Mouse (Mus musculus) lung, embryonic 14.5 days (tissue): ENCODE data around the gene Ppp1r14c. TPM values are rescaled to one million over a fixed set of nuclear protein-coding genes. Genes with fewer than 3 reads are reported as not detected.
"Not testable (repeated sequence)": the region's sequence is repeated elsewhere in the genome, so short reads cannot be mapped to it uniquely, and the experiment has no call there.

Experiments
- ATAC-seq: fragments of 200-750 bp; cut with Nextera tagmentation; 2 replicates; pipeline ENCODE4 v1.8.0; 2017; ENCODE audit warnings: mild to moderate bottlenecking, moderate TSS enrichment, moderate library complexity; ENCODE audit not compliant: insufficient read depth
- DNase-seq: peaks from one replicate; pipeline ENCODE4 v3.0.0-alpha.2; 2015
- H3K27ac ChIP-seq: fragments of 300-500 bp; sonication (generic); 2 replicates; pipeline ENCODE4 v1.5.1; 2014; ENCODE audit warnings: low read depth, mild to moderate bottlenecking, moderate library complexity
- H3K27me3 ChIP-seq: fragments of 300-500 bp; sonication (generic); 2 replicates; pipeline ENCODE4 v1.6.1; 2014; ENCODE audit warnings: low read length, control low read depth; ENCODE audit not compliant: insufficient read depth
- H3K36me3 ChIP-seq: fragments of 300-500 bp; sonication (generic); 2 replicates; pipeline ENCODE4 v1.6.1; 2014; ENCODE audit warnings: control low read depth; ENCODE audit not compliant: insufficient read depth
- H3K4me1 ChIP-seq: fragments of 300-500 bp; sonication (generic); 2 replicates; pipeline ENCODE4 v1.6.1; 2014; ENCODE audit warnings: antibody characterized with exemption, control low read depth; ENCODE audit not compliant: insufficient read depth
- H3K4me2 ChIP-seq: fragments of 300-500 bp; sonication (generic); 2 replicates; pipeline ENCODE4 v1.6.1; 2014; ENCODE audit warnings: mild to moderate bottlenecking
- H3K4me3 ChIP-seq: fragments of 300-500 bp; sonication (generic); 2 replicates; pipeline ENCODE4 v1.5.1; 2014; ENCODE audit warnings: low read depth, low read length
- H3K9ac ChIP-seq: fragments of 300-500 bp; sonication (generic); 2 replicates; pipeline ENCODE4 v1.6.1; 2014
- H3K9me3 ChIP-seq: fragments of 300-500 bp; sonication (generic); 2 replicates; pipeline ENCODE4 v1.6.1; 2016; ENCODE audit warnings: low read depth, low read length, control low read depth
- CTCF ChIP-seq: IDR thresholded peaks from 2 replicates; pipeline ENCODE4 v1.5.1; 2016; ENCODE audit warnings: antibody characterized with exemption, low read depth
- WGBS: fragments of 180-500 bp; shearing (Covaris S2); extraction: QIAGEN DNeasy Blood & Tissue Kit; methylation state at CpG from one replicate; pipeline ENCODE4 v1.1.7; 2014; 5-methylcytosine and 5-hydroxymethylcytosine counted together
- polyA plus RNA-seq: library from polyadenylated mRNA; unstranded; fragments of >200 nt; fragmentation: Nextera tagmentation; extraction: Ambion mirVana; gene quantifications from 2 replicates; pipeline ENCODE4 v1.2.1, GENCODE M21; 2014

Gene Ppp1r14c
- polyA plus RNA-seq, 1 experiment from 2014 or later: 36.9 TPM

DNA sequence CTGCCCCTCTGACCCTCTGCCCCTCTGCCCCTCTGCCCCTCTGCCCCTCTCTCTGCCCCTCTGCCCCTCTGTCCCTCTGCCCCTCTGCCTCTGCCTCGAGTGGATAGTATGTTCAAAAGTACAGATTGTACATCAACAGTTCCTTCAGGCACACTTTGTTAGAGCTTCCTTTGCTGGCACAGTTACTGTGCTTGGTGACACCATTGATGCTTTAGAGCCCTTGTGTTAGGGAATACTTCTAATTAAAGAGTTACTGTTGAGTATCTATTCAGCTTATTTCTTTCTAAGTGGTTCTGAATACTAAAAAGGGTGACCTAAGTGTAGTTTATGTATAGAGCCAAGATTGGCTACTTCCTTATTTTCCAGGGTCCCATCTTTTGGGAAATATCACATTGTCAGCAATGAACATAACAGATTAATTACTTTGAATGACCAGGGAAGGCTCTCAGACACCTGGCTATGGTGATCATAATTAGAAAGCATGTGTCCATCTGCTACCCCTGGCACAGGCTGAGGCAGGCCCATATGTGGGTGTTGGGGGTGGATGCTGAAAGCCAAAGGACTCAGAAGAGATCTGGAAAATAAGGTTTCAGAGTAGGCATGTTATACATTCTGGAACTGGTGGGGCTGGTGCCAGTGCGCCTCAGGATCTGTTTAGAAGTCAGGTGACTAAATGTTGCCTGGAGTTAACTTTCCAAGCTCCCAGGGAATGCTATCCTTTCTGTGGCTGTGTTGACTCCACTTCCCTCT lies 75.0 kb downstream of the Ppp1r14c start:
- no peak for TF ChIP-seq CTCF
- Histone ChIP-seq H3K27me3 (no peaks in the 10 kb centered on the region), H3K9ac (no peak overlapping the region), H3K4me2 (no peak overlapping the region), H3K9me3 (no peaks in the 10 kb centered on the region), H3K4me1 (no peaks in the 10 kb centered on the region), H3K27ac (no peak overlapping the region), H3K36me3 (no peaks in the 10 kb centered on the region), H3K4me3 (no peak overlapping the region)
- WGBS: 57% methylated on average over 2 of the region's 2 CpGs
- no peak for DNase-seq
- no peak for ATAC-seq

DNA sequence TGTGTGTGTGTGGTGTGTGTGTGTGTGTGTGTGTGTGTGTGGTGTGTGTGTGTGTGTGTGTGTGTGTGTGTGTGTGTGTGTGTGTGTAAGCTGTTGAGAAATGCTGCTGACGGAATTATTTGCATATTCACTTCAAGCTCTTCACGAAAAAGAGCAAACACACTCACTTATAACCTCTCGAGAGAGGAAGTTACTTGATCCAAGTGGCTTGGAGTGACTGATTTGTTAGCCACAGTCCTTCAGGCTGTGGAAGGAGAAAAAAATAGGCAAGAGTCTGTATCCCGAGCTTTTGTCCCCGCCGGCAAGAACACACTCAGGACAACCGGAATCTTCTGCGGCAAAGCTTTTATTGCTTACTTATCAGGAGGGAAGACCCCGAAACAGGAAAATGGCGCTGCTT lies 80.9 kb downstream of the Ppp1r14c start:
- not testable (repeated sequence) for H3K4me2 ChIP-seq, H3K4me3 ChIP-seq, H3K27ac ChIP-seq, H3K36me3 ChIP-seq, H3K9ac ChIP-seq, H3K9me3 ChIP-seq, H3K27me3 ChIP-seq, H3K4me1 ChIP-seq
- 72% methylated on average over 10 of the region's 10 CpGs for WGBS
- DNase-seq (peak; percentile 47), ATAC-seq (peak; percentile 71; the same call in 1 of the 2 replicates)

GRCm38 (mm10) chr10:3448699-3449098 lies 82.8 kb downstream of the Ppp1r14c start:
- Histone ChIP-seq H3K4me1 (no peaks in the 10 kb centered on the region), H3K27ac (no peak overlapping the region), H3K4me3 (no peak overlapping the region), H3K36me3 (no peaks in the 10 kb centered on the region), H3K27me3 (no peaks in the 10 kb centered on the region), H3K9ac (no peak overlapping the region), H3K4me2 (no peak overlapping the region), H3K9me3 (no peaks in the 10 kb centered on the region)
- TF ChIP-seq CTCF: no peak
- no peak for ATAC-seq
- 82% methylated on average over 5 of the region's 5 CpGs for WGBS
- DNase-seq: no peak

DNA sequence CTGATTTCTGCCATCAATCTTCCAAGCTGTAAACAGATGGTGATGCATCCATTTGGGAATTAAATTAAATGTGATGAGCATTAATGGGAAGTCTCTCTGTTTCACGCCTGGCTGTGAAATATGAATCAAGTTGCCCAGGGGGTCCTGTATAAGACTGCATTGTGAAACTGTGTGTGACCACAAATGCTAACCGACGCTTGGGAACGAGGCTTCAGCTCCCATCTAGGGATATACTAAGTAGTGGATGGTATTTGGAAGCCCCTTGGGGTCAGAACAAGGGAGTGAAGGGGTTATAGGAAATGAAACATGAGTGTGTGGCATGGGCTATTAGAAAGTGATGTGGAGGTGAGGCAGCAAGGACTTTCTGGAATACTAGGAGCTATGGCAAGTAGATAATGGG lies 86.1 kb downstream of the Ppp1r14c start:
- no peak for TF ChIP-seq CTCF
- no peaks in the 10 kb centered on the region for H3K9me3 ChIP-seq
- WGBS: 72% methylated on average over 4 of the region's 4 CpGs
- DNase-seq: no peak
- no peak overlapping the region for H3K4me3 ChIP-seq
- no peak overlapping the region for H3K4me2 ChIP-seq
- no peak overlapping the region for H3K27ac ChIP-seq
- no peaks in the 10 kb centered on the region for H3K27me3 ChIP-seq
- no peaks in the 10 kb centered on the region for H3K4me1 ChIP-seq
- no peak for ATAC-seq
- H3K36me3 ChIP-seq: no peaks in the 10 kb centered on the region
- no peak overlapping the region for H3K9ac ChIP-seq

GRCm38 (mm10) chr10:3452822-3453475 lies 87.1 kb downstream of the Ppp1r14c start:
- ATAC-seq: peak; percentile 90

GRCm38 (mm10) chr10:3458686-3459085 lies 92.8 kb downstream of the Ppp1r14c start:
- H3K4me1 ChIP-seq: no peaks in the 10 kb centered on the region
- 94% methylated on average over 1 of the region's 1 CpGs for WGBS
- no peaks in the 10 kb centered on the region for H3K27me3 ChIP-seq
- ATAC-seq: no peak
- no peak overlapping the region for H3K27ac ChIP-seq
- DNase-seq: no peak
- no peak overlapping the region for H3K4me2 ChIP-seq
- H3K9ac ChIP-seq: no peak overlapping the region
- H3K36me3 ChIP-seq: no peaks in the 10 kb centered on the region
- no peaks in the 10 kb centered on the region for H3K9me3 ChIP-seq
- no peak for TF ChIP-seq CTCF
- H3K4me3 ChIP-seq: no peak overlapping the region

More at GRCm38 (mm10) chr10:3452822-3453475, 87.1 kb downstream of the Ppp1r14c start:
- Histone ChIP-seq H3K9me3 (no peaks in the 10 kb centered on the region), H3K4me2 (no peak overlapping the region), H3K4me3 (no peak overlapping the region), H3K36me3 (no peaks in the 10 kb centered on the region), H3K27ac (peak overlapping the region; percentile 24; the same call in 1 of the 2 replicates), H3K9ac (no peak overlapping the region), H3K4me1 (no peaks in the 10 kb centered on the region), H3K27me3 (no peaks in the 10 kb centered on the region)
- 66% methylated on average over 3 of the region's 3 CpGs for WGBS
- peak; percentile 68 for DNase-seq
- no peak for TF ChIP-seq CTCF

DNA sequence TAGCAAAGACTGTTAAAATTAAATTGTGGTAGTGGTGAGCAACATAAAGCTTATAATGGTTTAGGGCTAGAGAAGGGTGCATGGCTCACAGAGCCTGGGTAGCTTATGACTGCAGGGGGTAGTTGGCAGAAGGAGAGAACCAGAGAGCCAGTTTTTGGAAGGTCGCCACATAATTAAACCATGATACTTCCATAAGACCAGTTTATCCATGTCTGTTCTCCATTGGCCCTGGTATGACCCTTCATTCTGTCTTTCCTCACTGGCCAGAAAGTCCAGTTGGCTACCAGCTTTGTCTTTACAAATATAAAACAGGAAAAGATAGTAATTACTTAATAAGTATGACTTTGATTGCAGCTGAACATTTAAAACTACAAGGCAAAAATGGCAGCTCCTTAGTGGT lies 95.0 kb downstream of the Ppp1r14c start:
- ATAC-seq: no peak
- 94% methylated on average over 1 of the region's 1 CpGs for WGBS

More for the DNA sequence above, 95.0 kb downstream of the Ppp1r14c start:
- Histone ChIP-seq H3K27me3 (no peaks in the 10 kb centered on the region), H3K4me1 (no peaks in the 10 kb centered on the region), H3K36me3 (no peaks in the 10 kb centered on the region), H3K27ac (no peak overlapping the region), H3K9me3 (no peaks in the 10 kb centered on the region), H3K9ac (no peak overlapping the region), H3K4me3 (no peak overlapping the region), H3K4me2 (no peak overlapping the region)
- no peak for DNase-seq
- no peak for TF ChIP-seq CTCF
